Mouse (Mus musculus): Measurements from ENCODE around the gene Plk5.

GRCm38 (mm10) chr10:80344131-80344661, 12.1 kb upstream of the Plk5 start:
- TF ChIP-seq CTCF (IDR thresholded peaks at IDR 0.05; ENCODE audit: low read depth, low read length), result no peak
- TF ChIP-seq EP300 (IDR thresholded peaks at IDR 0.05; ENCODE audit: insufficient read depth, low read depth, low read length), result no peak
- TF ChIP-seq POLR2A (IDR thresholded peaks at IDR 0.05; ENCODE audit: insufficient read depth, low read length), result no peak

Measured in ES-Bruce4 (cell line).